Mouse (Mus musculus): Measurements from ENCODE around the gene Arl9. TPM values are rescaled to one million over a fixed set of nuclear protein-coding genes. Genes with fewer than 3 reads are reported as not detected.
A peak's percentile ranks its signal among the peaks of the same experiment; 100 is the strongest.
"Not testable (repeated sequence)": the region's sequence is repeated elsewhere in the genome, so short reads cannot be mapped to it uniquely, and the experiment has no call there.

Arl9 gene
- total RNA-seq, 2 experiments from 2014 or later = not detected

DNA sequence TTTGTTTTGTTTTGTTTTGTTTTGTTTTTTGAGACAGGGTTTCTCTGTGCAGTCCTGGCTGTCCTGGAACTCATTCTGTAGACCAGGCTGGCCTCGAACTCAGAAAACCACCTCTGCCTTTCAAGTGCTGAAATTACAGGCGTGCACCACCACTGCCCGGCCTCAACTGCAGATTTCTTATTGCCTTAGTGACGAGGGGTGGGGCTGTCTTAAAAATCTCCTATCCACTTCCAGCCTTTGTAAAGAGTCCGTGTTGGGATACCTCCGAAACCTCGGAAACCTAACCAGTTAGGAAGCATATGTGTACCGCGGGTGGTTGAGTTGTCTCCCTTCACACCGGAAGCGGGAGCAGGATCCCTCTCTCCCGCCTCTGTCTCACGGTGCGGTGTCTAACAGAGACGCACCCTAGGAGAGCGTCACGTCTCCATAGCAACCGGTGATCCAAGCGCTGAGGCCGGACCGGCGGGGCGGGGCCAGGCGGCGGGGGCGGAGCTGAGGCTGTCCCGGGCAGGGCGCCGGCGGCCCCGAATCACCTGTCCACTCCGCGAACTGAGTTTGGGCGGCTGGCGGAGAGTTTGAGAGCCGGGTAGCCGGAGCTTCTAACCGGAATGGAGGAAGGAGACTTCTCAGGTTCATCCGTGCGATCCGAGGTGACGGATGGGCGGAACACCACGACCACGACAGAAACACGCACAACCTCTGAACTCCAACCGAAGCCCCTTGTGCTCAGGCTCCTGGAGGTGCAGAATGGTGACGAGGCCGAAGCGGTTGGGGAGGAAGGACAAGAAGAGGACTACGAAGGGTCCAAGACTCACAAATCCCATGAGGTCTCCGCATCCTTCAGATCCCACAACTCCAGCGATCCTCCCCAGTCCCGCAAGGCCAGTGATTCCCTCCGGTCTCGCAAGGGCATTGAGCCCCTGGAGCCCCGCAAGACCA lies 12.0 kb downstream of the Arl9 start, which contains the start of gene Thegl:
Gene Thegl, plus strand, starts transcription at position 480 of the 939 bp plus-strand sequence.
- peak; percentile 98 for ATAC-seq (replicated peaks; ENCODE audit: low FRiP score, poor library complexity, severe bottlenecking)

DNA sequence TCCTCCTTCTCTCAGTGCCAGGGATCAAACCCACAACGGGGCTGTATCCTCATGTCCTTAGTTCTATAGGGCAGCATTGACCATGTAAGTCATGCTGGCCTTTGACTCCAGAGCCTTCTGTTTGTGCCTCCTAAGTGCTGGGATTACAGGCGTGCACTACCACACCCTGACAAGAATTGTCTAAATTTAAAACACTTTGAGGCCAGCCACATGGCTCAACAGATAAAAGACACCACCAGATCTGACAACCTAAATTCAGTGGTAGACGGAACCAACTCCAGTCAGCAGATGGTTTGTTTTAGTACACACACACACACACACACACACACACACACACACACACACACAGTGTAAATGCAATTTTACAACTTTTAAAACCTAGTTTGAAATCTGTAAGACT lies 24.2 kb downstream of the Arl9 start:
- ATAC-seq (replicated peaks; ENCODE audit: low FRiP score, poor library complexity, severe bottlenecking) = no peak

DNA sequence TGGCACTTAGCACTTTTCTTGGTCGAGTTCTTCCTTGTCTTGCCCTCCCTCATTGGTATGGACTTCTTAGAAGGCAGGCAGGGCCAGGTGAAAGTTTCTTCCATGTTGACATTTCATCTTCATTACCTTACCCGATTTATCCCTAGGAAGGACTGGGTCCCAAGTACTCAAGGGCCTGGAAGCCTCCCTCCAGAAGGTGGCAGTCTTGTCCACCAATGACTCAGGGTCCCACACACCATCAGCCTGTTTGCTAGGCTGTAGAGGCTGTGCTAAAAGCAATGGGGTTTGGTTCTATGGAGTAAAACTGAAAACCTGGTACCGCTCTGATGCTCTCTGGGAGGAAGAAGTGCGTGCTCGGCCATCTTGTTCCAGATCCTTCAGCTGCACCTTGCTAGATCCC lies 25.9 kb downstream of the Arl9 start:
- peak; percentile 54; the same call in 1 of the 2 replicates for ATAC-seq (replicated peaks; ENCODE audit: low FRiP score, poor library complexity, severe bottlenecking)

DNA sequence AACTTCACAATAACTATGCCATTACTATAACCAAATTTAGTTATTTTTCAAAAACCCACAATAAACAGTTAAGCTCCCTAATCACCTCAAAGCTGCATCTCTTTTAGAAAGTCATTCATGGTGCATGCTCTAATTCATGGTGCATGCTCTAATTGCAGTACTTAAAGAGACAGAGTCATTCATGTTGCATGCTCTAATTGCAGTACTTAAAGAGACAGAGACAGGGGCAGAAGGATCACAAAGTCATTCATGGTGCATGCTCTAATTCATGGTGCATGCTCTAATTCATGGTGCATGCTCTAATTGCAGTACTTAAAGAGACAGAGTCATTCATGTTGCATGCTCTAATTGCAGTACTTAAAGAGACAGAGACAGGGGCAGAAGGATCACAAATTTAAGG lies 31.2 kb downstream of the Arl9 start:
- not testable (repeated sequence) for ATAC-seq (replicated peaks; ENCODE audit: low FRiP score, poor library complexity, severe bottlenecking)

DNA sequence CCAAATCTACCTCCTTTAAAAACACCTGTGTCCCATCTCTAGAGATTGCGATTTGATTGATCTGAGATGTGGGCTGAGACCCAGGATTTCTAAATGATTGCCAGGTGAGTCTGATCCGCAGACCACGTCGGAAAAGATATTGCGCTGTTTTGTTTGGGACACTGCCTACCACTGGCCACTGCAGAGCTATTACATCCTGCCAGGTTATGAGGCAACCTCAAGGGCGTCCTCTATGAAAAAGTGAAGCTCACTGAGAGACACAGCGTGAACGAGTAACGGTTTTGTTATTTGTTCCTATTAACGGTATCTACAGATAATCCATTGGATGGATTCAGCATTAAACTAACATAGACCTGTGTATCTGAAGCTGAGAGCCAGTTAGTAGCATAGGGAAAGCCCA lies 34.6 kb downstream of the Arl9 start:
- no peak for ATAC-seq (replicated peaks; ENCODE audit: low FRiP score, poor library complexity, severe bottlenecking)

DNA sequence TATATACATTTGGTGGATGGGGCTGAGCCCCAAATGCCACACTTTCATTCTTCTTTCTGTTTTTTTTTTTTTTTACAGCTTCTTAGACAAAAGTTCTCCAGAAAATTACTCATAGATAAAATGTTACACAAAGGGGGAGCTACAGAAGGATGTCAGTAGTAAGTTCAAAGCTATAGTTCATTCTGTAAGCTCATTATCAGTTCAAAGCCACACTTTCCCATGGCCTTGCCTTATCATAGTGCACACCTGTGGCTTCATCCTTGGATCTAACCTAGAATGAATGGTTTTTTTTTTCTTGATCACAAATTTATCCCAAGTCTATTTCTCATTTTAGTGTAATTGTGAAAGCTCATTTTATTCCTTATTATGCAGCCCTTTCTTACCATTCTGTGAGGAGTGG lies 35.5 kb downstream of the Arl9 start:
- no peak for ATAC-seq (replicated peaks; ENCODE audit: low FRiP score, poor library complexity, severe bottlenecking)

DNA sequence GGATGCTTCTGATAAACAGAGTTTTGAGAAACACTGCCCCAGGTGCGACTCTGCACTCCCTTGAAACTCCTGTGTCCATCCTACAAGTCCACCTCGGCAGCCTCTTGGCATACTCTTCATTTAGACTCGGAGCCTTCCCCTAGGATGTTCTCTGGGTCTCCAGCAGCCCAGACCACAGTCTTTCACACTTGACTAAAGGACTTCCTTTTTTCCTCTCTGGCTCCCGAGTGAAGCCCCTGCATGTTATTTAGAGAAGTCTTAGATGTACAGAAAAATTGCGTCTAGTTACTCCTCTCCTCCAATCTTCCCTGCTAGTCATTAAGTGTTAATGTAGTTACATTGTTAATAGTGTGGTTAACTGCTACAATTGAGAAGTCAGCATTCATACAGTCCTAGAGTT lies 40.5 kb downstream of the Arl9 start:
- ATAC-seq (replicated peaks; ENCODE audit: low FRiP score, poor library complexity, severe bottlenecking) = no peak

DNA sequence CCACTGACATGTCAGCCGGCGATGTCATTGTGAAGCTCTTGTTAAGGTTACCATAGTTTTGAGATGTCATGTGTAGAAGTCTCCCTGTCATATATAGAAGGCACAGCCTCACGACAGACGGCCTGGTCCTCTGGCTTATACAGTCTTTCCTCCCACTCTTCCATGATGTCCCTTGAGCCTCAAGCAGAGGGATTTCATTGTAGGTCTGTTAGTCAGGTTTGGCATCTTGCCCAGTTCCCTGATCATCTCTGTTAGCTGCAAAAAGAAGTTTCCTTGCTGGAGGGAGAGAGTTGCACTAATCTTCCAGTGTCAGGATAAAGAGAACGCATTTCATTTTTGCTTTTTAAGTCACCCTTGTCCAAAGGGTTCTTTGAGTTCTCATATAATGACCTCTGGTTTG lies 48.8 kb downstream of the Arl9 start:
- ATAC-seq (replicated peaks; ENCODE audit: low FRiP score, poor library complexity, severe bottlenecking) = no peak

DNA sequence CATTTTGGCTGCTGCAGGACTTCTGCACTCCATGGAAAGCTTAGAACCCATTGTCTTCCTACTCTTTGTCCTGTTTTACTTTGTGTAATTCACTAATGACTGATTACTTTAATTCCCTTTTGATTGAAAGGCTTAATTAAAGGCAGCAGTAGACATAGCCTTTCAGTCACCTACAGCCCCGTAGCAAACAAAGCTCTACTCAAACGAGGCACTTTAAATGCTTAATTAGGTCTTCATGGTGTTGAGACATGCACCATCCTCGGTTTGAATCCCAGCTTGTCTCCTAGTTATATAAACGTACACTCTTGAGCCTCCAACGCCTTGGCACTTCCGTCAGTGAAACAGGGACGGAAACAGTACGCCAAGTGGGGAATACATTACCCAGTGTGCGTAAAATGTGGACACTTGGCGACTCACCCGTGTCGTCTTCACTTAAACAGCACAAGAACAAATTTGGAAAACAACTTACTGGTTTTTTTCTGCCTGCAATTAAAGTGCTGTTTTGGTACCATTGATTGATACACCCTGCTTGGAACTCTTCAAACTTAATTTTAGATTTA lies 53.1 kb downstream of the Arl9 start:
- no peak for ATAC-seq (replicated peaks; ENCODE audit: low FRiP score, poor library complexity, severe bottlenecking)

Other genes with a start within 250 kb of the Arl9 start
- 2.5 and 24.9 TPM in 2 replicates for gene Aasdh, start 98.5 kb upstream of the Arl9 start, total RNA-seq (2015; ENCODE audit: low replicate concordance)
- gene Aasdh, start 98.5 kb upstream of the Arl9 start, total RNA-seq (2017; ENCODE audit: low replicate concordance) = 6.3 and 12.6 TPM in 2 replicates
- gene Paics, start 52.7 kb upstream of the Arl9 start, total RNA-seq (2015; ENCODE audit: low replicate concordance) = 105 and 119 TPM in 2 replicates
- 75.2 and 130 TPM in 2 replicates for gene Paics, start 52.7 kb upstream of the Arl9 start, total RNA-seq (2017; ENCODE audit: low replicate concordance)
- 6.8 and 12.2 TPM in 2 replicates for gene Ppat, start 52.5 kb upstream of the Arl9 start, total RNA-seq (2015; ENCODE audit: low replicate concordance)
- gene Ppat, start 52.5 kb upstream of the Arl9 start, total RNA-seq (2017; ENCODE audit: low replicate concordance) = 15.1 and 17.4 TPM in 2 replicates
- gene Srp72, start 29.4 kb upstream of the Arl9 start, total RNA-seq (2015; ENCODE audit: low replicate concordance) = 41.4 and 41.5 TPM in 2 replicates
- 28.4 and 102 TPM in 2 replicates for gene Srp72, start 29.4 kb upstream of the Arl9 start, total RNA-seq (2017; ENCODE audit: low replicate concordance)
- gene Thegl, start 12.0 kb downstream of the Arl9 start, total RNA-seq (2015; ENCODE audit: low replicate concordance) = not detected in 2 replicates
- gene Thegl, start 12.0 kb downstream of the Arl9 start, total RNA-seq (2017; ENCODE audit: low replicate concordance) = not detected in 2 replicates
- gene Hopx, start 111.1 kb downstream of the Arl9 start, total RNA-seq (2015; ENCODE audit: low replicate concordance) = 2.1 and 4.3 TPM in 2 replicates
- 2.4 TPM in 1 of 2 replicates, not detected in the other for gene Hopx, start 111.1 kb downstream of the Arl9 start, total RNA-seq (2017; ENCODE audit: low replicate concordance)
- not detected in 2 replicates for gene Spink2, start 207.4 kb downstream of the Arl9 start, total RNA-seq (2015; ENCODE audit: low replicate concordance)
- gene Spink2, start 207.4 kb downstream of the Arl9 start, total RNA-seq (2017; ENCODE audit: low replicate concordance) = not detected in 2 replicates